Mouse (Mus musculus) lung, adult 2 months (tissue): ENCODE results near the gene Sap30.

Source experiments
- CTCF ChIP-seq: fragments of 200-500 bp; IDR thresholded peaks from 2 replicates; pipeline ENCODE4 v1.5.1; 2011; ENCODE audit warnings: mild to moderate bottlenecking, low read length, control low read depth; ENCODE audit not compliant: insufficient read depth
- POLR2A ChIP-seq: fragments of 200-500 bp; IDR thresholded peaks from 2 replicates; pipeline ENCODE4 v1.6.1; 2011; ENCODE audit warnings: low read depth, mild to moderate bottlenecking, control low read depth, low read length, borderline replicate concordance; ENCODE audit errors: extremely low read depth

- TF ChIP-seq CTCF = no peak
- TF ChIP-seq POLR2A = no peak
These were observed 8.0 kb downstream of the Sap30 start for GRCm38 (mm10) chr8:57479700-57480099.
